Mouse (Mus musculus) lung, postnatal 0 days (tissue): ENCODE results near the gene Inka2. TPM values are rescaled to one million over a fixed set of nuclear protein-coding genes. Genes with fewer than 3 reads are reported as not detected.
A peak's percentile ranks its signal among the peaks of the same experiment; 100 is the strongest.

Experiments used
- ATAC-seq: fragments of 200-750 bp; cut with Nextera tagmentation; 2 replicates; pipeline ENCODE4 v1.8.0; 2017; ENCODE audit warnings: moderate library complexity
- DNase-seq: peaks from one replicate; pipeline ENCODE4 v3.0.0-alpha.2; 2016; ENCODE audit warnings: low spot score
- H3K27ac ChIP-seq: fragments of 300-500 bp; sonication (generic); 2 replicates; pipeline ENCODE4 v1.5.1; 2014; ENCODE audit warnings: antibody characterized with exemption, mild to moderate bottlenecking, low read length, mixed read lengths
- H3K27me3 ChIP-seq: fragments of 300-500 bp; sonication (generic); replicated peaks from 2 replicates; pipeline ENCODE4 v1.6.1; 2014; ENCODE audit warnings: low read length, mixed read lengths; ENCODE audit not compliant: insufficient read depth
- H3K36me3 ChIP-seq: fragments of 300-500 bp; sonication (generic); 2 replicates; pipeline ENCODE4 v1.6.1; 2014; ENCODE audit warnings: low read length, mixed read lengths; ENCODE audit not compliant: insufficient read depth
- H3K4me1 ChIP-seq: fragments of 300-500 bp; sonication (generic); 2 replicates; pipeline ENCODE4 v1.6.1; 2014; ENCODE audit warnings: antibody characterized with exemption, low read depth, low read length, mixed read lengths; ENCODE audit not compliant: insufficient read depth
- H3K4me2 ChIP-seq: fragments of 300-500 bp; sonication (generic); replicated peaks from 2 replicates; pipeline ENCODE4 v1.6.1; 2014; ENCODE audit warnings: low read depth, mild to moderate bottlenecking, low read length, moderate library complexity, mixed read lengths
- H3K4me3 ChIP-seq: fragments of 300-500 bp; sonication (generic); 2 replicates; pipeline ENCODE4 v1.5.1; 2014; ENCODE audit warnings: low read depth, low read length
- H3K9ac ChIP-seq: fragments of 300-500 bp; sonication (generic); replicated peaks from 2 replicates; pipeline ENCODE4 v1.6.1; 2014; ENCODE audit warnings: low read depth, mild to moderate bottlenecking
- H3K9me3 ChIP-seq: fragments of 300-500 bp; sonication (generic); 2 replicates; pipeline ENCODE4 v1.6.1; 2016; ENCODE audit warnings: low read length, mixed read lengths
- CTCF ChIP-seq: IDR thresholded peaks from 2 replicates; pipeline ENCODE4 v1.5.1; 2016; ENCODE audit warnings: antibody characterized with exemption, mild to moderate bottlenecking
- EP300 ChIP-seq: IDR thresholded peaks from 2 replicates; pipeline ENCODE4 v1.6.1; 2016; ENCODE audit warnings: antibody characterized with exemption, mild to moderate bottlenecking, control low read depth
- WGBS: fragments of 180-500 bp; shearing (Covaris S2); extraction: QIAGEN DNeasy Blood & Tissue Kit; methylation state at CpG from one replicate; pipeline ENCODE4 v1.1.7; 2014; 5-methylcytosine and 5-hydroxymethylcytosine counted together
- polyA plus RNA-seq: library from polyadenylated mRNA; unstranded; fragments of >200 nt; fragmentation: Nextera tagmentation; extraction: Ambion mirVana; gene quantifications from 2 replicates; pipeline ENCODE4 v1.2.1, GENCODE M21; 2015

Inka2 gene
- polyA plus RNA-seq, 1 experiment from 2014 or later, result 2.7 TPM

GRCm38 (mm10) chr3:105711741-105712140 lies 7.3 kb downstream of the Inka2 start:
- whole genome bisulfite sequencing, result 58% methylated on average over 7 of the region's 7 CpGs
- Histone ChIP-seq H3K9me3 (no peaks in the 10 kb centered on the region), H3K9ac (no peak overlapping the region), H3K4me2 (no peak overlapping the region), H3K4me1 (no peaks in the 10 kb centered on the region), H3K36me3 (no peaks in the 10 kb centered on the region), H3K27ac (no peak overlapping the region), H3K4me3 (no peak overlapping the region), H3K27me3 (no peaks in the 10 kb centered on the region)
- DNase-seq (peak; percentile 31), ATAC-seq (peak; percentile 83)
- TF ChIP-seq EP300 (no peak), CTCF (no peak)

- no peaks in the 10 kb centered on the region for H3K4me1 ChIP-seq
- no peak overlapping the region for H3K27ac ChIP-seq
- TF ChIP-seq EP300 (no peak), CTCF (no peak)
- H3K9me3 ChIP-seq, result no peaks in the 10 kb centered on the region
- H3K27me3 ChIP-seq, result no peaks in the 10 kb centered on the region
- H3K36me3 ChIP-seq, result no peaks in the 10 kb centered on the region
- H3K9ac ChIP-seq, result no peak overlapping the region
- no peak overlapping the region for H3K4me3 ChIP-seq
- ATAC-seq, result no peak
- H3K4me2 ChIP-seq, result no peak overlapping the region
- no peak for DNase-seq
Measured at GRCm38 (mm10) chr3:105712827-105713226, 8.4 kb downstream of the Inka2 start.

GRCm38 (mm10) chr3:105714091-105714819 lies 9.9 kb downstream of the Inka2 start:
- Histone ChIP-seq H3K4me2 (no peak overlapping the region), H3K36me3 (no peaks in the 10 kb centered on the region), H3K27ac (no peak overlapping the region), H3K9me3 (no peaks in the 10 kb centered on the region), H3K4me3 (no peak overlapping the region), H3K4me1 (no peaks in the 10 kb centered on the region), H3K9ac (no peak overlapping the region), H3K27me3 (no peaks in the 10 kb centered on the region)
- TF ChIP-seq EP300, result no peak
- TF ChIP-seq CTCF, result no peak
- 34% methylated on average over 8 of the region's 8 CpGs for WGBS
- ATAC-seq (no peak), DNase-seq (no peak)

- H3K27ac ChIP-seq, result no peak overlapping the region
Measured at GRCm38 (mm10) chr3:105714820-105715167, 10.4 kb downstream of the Inka2 start.

GRCm38 (mm10) chr3:105716353-105717000 lies 12.1 kb downstream of the Inka2 start:
- no peaks in the 10 kb centered on the region for H3K36me3 ChIP-seq
- H3K27ac ChIP-seq, result no peak overlapping the region
- TF ChIP-seq CTCF, result no peak
- 65% methylated on average over 18 of the region's 18 CpGs for WGBS
- ATAC-seq, result peak; percentile 18; the same call in 1 of the 2 replicates
- H3K27me3 ChIP-seq, result no peaks in the 10 kb centered on the region
- H3K4me2 ChIP-seq, result no peak overlapping the region
- no peaks in the 10 kb centered on the region for H3K4me1 ChIP-seq
- no peak overlapping the region for H3K4me3 ChIP-seq
- DNase-seq, result no peak
- H3K9me3 ChIP-seq, result no peaks in the 10 kb centered on the region
- no peak overlapping the region for H3K9ac ChIP-seq

More at GRCm38 (mm10) chr3:105714820-105715167, 10.4 kb downstream of the Inka2 start:
- no peaks in the 10 kb centered on the region for H3K4me1 ChIP-seq
- ATAC-seq, result no peak
- no peaks in the 10 kb centered on the region for H3K27me3 ChIP-seq
- no peak overlapping the region for H3K9ac ChIP-seq
- no peaks in the 10 kb centered on the region for H3K9me3 ChIP-seq
- H3K36me3 ChIP-seq, result no peaks in the 10 kb centered on the region
- H3K4me2 ChIP-seq, result no peak overlapping the region
- H3K4me3 ChIP-seq, result no peak overlapping the region
- TF ChIP-seq EP300, result no peak
- TF ChIP-seq CTCF, result no peak
- no peak for DNase-seq

GRCm38 (mm10) chr3:105717856-105718555 lies 13.6 kb downstream of the Inka2 start:
- no peaks in the 10 kb centered on the region for H3K27me3 ChIP-seq
- TF ChIP-seq EP300 (no peak), CTCF (no peak)

More at GRCm38 (mm10) chr3:105717856-105718555, 13.6 kb downstream of the Inka2 start:
- no peak for DNase-seq
- H3K27ac ChIP-seq, result no peak overlapping the region
- no peak for ATAC-seq
- H3K9ac ChIP-seq, result no peak overlapping the region
- WGBS, result 69% methylated on average over 11 of the region's 11 CpGs
- H3K36me3 ChIP-seq, result no peaks in the 10 kb centered on the region
- H3K4me2 ChIP-seq, result no peak overlapping the region
- no peaks in the 10 kb centered on the region for H3K4me1 ChIP-seq
- H3K9me3 ChIP-seq, result no peaks in the 10 kb centered on the region
- no peak overlapping the region for H3K4me3 ChIP-seq
